Mouse (Mus musculus) embryonic facial prominence, embryonic 15.5 days (tissue): ENCODE measurements around the gene Scd4. TPM values are rescaled to one million over a fixed set of nuclear protein-coding genes. Genes with fewer than 3 reads are reported as not detected.

ENCODE experiments used
- microRNA-seq: library from miRNA; unstranded; fragments of <30 nt; microRNA quantifications from one replicate; pipeline ENCODE4, GENCODE M21; 2016; ENCODE audit warnings: borderline number of aligned reads
- polyA plus RNA-seq: library from polyadenylated mRNA; unstranded; fragments of >200 nt; fragmentation: Nextera tagmentation; extraction: Ambion mirVana; gene quantifications from 2 replicates; pipeline ENCODE4 v1.2.1, GENCODE M21; 2015

Scd4 gene
- polyA plus RNA-seq, 1 experiment from 2014 or later = 0.39 TPM

Small RNAs within 50 kb of the gene (microRNA-seq; reads per million reads assigned to microRNA genes)
- 0.69 reads per million for gene Mir5114

Other genes with a start within 250 kb of the Scd4 start
- 39.6 and 41.5 TPM in 2 replicates for gene Chuk, start 225.6 kb upstream of the Scd4 start, polyA plus RNA-seq
- 27.2 and 29.7 TPM in 2 replicates for gene Cwf19l1, start 197.2 kb upstream of the Scd4 start, polyA plus RNA-seq
- 83.2 and 90.4 TPM in 2 replicates for gene Bloc1s2, start 186.6 kb upstream of the Scd4 start, polyA plus RNA-seq
- gene Pkd2l1, start 140.7 kb upstream of the Scd4 start, polyA plus RNA-seq = not detected in 2 replicates
- 0.89 and 0.96 TPM in 2 replicates for gene Scd3, start 129.8 kb upstream of the Scd4 start, polyA plus RNA-seq
- gene Scd2, start 39.4 kb upstream of the Scd4 start, polyA plus RNA-seq = 179 and 181 TPM in 2 replicates
- 6.2 and 8.0 TPM in 2 replicates for gene Scd1, start 74.8 kb downstream of the Scd4 start, polyA plus RNA-seq
- not detected in 2 replicates for gene Wnt8b, start 160.4 kb downstream of the Scd4 start, polyA plus RNA-seq
- 0.41 and 0.56 TPM in 2 replicates for gene Sec31b, start 212.8 kb downstream of the Scd4 start, polyA plus RNA-seq
- gene Gm20538, start 219.7 kb downstream of the Scd4 start, polyA plus RNA-seq = 1.3 TPM in 2 replicates
- 434 and 496 TPM in 2 replicates for gene Ndufb8, start 222.3 kb downstream of the Scd4 start, polyA plus RNA-seq
- 26.3 and 29.8 TPM in 2 replicates for gene Hif1an, start 229.8 kb downstream of the Scd4 start, polyA plus RNA-seq